Mouse (Mus musculus): ENCODE data around the gene Gfod1.

The Gfod1 gene

GRCm38 (mm10) chr13:43197187-43197586, 106.8 kb downstream of the Gfod1 start:
- no peak for DNase-seq

GRCm38 (mm10) chr13:43196000-43196399, 108.0 kb downstream of the Gfod1 start:
- DNase-seq = no peak

GRCm38 (mm10) chr13:43193932-43194331, 110.0 kb downstream of the Gfod1 start:
- DNase-seq = no peak

GRCm38 (mm10) chr13:43193266-43193665, 110.7 kb downstream of the Gfod1 start:
- no peak for DNase-seq

GRCm38 (mm10) chr13:43191741-43192192, 112.2 kb downstream of the Gfod1 start:
- peak; percentile 70 for DNase-seq

GRCm38 (mm10) chr13:43191290-43191689, 112.7 kb downstream of the Gfod1 start:
- no peak for DNase-seq

GRCm38 (mm10) chr13:43187736-43188135, 116.2 kb downstream of the Gfod1 start:
- no peak for DNase-seq

- DNase-seq = no peak
These were observed 120.5 kb downstream of the Gfod1 start for GRCm38 (mm10) chr13:43183248-43184055.

GRCm38 (mm10) chr13:43182465-43183201, 121.3 kb downstream of the Gfod1 start:
- peak; percentile 81 for DNase-seq

GRCm38 (mm10) chr13:43181104-43181503, 122.9 kb downstream of the Gfod1 start:
- DNase-seq = no peak

- DNase-seq = no peak
These were observed 126.7 kb downstream of the Gfod1 start for GRCm38 (mm10) chr13:43177317-43177716.

- DNase-seq = no peak
These were observed 127.3 kb downstream of the Gfod1 start for GRCm38 (mm10) chr13:43176676-43177075.

- DNase-seq = peak; percentile 76
These were observed 130.7 kb downstream of the Gfod1 start for GRCm38 (mm10) chr13:43173262-43173661.

- no peak for DNase-seq
These were observed 131.8 kb downstream of the Gfod1 start for GRCm38 (mm10) chr13:43172036-43172713.

- DNase-seq = peak; percentile 99
These were observed 132.8 kb downstream of the Gfod1 start, which contains the start of gene Tbc1d7 for GRCm38 (mm10) chr13:43171020-43171710. Tbc1d7 (minus strand) TSS chr13:43171501.

- DNase-seq = no peak
These were observed 136.3 kb downstream of the Gfod1 start for GRCm38 (mm10) chr13:43167721-43168120.

- DNase-seq = no peak
These were observed 144.5 kb downstream of the Gfod1 start for GRCm38 (mm10) chr13:43159429-43159828.

GRCm38 (mm10) chr13:43158281-43158680, 145.7 kb downstream of the Gfod1 start:
- DNase-seq = no peak

GRCm38 (mm10) chr13:43157370-43157769, 146.6 kb downstream of the Gfod1 start:
- no peak for DNase-seq

- DNase-seq = no peak
These were observed 151.9 kb downstream of the Gfod1 start for GRCm38 (mm10) chr13:43152005-43152520.

GRCm38 (mm10) chr13:43149661-43150060, 154.3 kb downstream of the Gfod1 start:
- DNase-seq = no peak

GRCm38 (mm10) chr13:43148692-43149091, 155.3 kb downstream of the Gfod1 start:
- DNase-seq = no peak

All from right cerebral cortex, postnatal 25 days (tissue).